Mouse (Mus musculus) 3134 (cell line): ENCODE measurements at regions not wholly inside any gene's neighbourhood (a gene's known extent, or its start where the extent isn't known, plus 50 kb on each side); places are given as distances from the start of the nearest gene placed in this dataset.

Experiments
- DNase-seq: peaks from one replicate; pipeline ENCODE4 v3.0.0-alpha.2; 2011; ENCODE audit warnings: low spot score; ENCODE audit not compliant: insufficient read length; ENCODE audit errors: extremely low read depth

GRCm38 (mm10) chr1:48866926-48867325, 1974.3 kb upstream of the Slc39a10 start:
- DNase-seq = no peak

DNA sequence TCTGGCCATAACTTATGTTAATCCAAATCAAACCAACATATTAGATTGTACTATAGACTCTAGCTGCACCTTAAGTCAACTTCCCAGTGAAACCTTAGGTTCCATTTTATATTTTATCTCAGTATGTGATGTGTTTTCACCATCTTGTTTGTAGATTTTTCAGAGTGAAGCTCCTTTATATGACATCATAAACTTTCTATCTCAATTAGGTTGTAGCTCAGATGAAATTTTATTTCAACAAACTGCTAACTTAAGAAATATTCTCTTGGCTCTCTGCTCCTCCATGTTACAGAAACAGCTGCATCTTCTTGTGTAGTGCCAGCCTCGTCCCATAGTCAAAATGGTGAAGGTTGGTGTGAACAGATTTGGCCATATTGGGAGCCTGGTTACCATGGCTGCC, 1988.7 kb upstream of the Slc39a10 start:
- DNase-seq = peak; percentile 51

- no peak for DNase-seq
These were observed 2000.9 kb upstream of the Slc39a10 start for GRCm38 (mm10) chr1:48893571-48893970.

DNA sequence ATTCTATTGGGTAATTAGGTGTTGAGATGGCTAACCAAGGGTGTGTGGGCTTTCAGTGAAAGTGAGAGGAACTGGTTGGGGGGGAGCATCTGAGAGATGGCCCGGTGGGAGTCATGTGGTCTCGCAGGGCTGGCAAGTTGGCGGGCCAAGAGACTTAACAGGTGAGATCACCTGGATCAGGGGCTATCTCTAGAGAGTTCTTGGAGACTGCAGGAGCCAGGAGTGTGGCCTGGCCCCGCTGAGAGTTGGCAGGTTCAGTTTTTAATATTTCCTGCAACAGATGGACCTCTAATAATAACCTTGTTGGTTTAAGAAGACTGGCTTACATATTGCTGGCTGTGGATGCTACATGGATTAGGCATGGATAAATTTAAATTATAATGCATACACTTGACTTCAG, 1984.0 kb upstream of the Tmeff2 start:
- no peak for DNase-seq

- no peak for DNase-seq
These were observed 1957.3 kb upstream of the Tmeff2 start for GRCm38 (mm10) chr1:48943126-48943525.

DNA sequence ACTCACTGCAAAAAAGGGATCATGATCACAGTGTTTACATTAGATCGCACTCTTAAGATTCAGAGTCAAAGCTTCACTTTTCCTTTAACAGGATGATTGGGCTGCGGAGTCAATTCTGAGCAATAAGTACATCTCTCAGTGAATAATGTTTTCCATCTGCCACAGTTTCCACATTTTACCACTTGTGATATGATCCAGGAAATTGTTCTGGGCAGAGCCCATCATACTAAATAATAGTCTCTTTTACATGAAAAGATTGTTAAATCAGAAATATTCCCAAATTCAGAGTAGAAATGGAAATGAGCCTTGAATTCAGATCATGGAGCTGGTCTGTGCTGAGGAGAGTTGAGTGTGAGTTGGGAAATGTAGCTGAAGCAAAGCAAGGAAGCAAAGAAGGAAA, 1956.6 kb upstream of the Tmeff2 start:
- no peak for DNase-seq
